Mouse (Mus musculus) T-helper 1 cell (primary cell): Measurements from ENCODE around the gene Car8.
"Not testable (repeated sequence)": the region's sequence is repeated elsewhere in the genome, so short reads cannot be mapped to it uniquely, and the experiment has no call there.

Experiments
- in situ Hi-C: fragments of 300-600 bp; cut with MboI, MseI; formaldehyde crosslinking; loops from one replicate; pipeline ENCODE4 v1.15.1; 2025; ENCODE audit warnings: high pct_unique_total_duplicates

Gene Car8

DNA sequence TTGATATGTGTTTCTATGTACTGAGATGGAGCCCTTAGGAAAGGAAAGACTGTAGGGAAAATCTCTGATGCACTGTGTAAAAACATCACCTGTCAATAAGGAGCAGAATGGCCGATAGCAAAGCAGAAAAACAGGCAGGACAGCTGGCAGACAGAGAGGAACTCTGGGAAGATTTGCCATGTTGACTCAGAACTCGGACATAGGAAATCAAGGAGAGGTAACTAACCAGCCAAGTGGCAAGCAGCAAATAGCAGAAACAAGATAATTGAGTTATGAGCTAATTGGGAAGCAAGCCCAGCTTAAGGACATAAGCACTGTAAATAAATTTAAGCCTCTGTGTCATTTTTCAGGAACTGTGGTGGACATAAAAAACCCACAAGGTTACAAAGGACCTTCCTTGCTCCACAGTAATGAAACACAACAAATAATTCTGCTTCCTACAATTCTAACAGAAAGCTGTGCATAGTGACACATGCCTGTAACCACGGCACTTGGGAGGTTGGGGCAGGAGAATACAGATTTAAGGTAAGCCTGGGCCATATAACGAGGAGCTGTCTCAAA is 33.7 kb downstream of the Car8 start:
- in situ Hi-C loops = loop anchor here (10.0 kb wide), 1 partner anchor 160 kb away; no protein-coding TSS in a partner anchor

- in situ Hi-C loops = loop anchor here (10.0 kb wide), 1 partner anchor 161 kb away; no protein-coding TSS in a partner anchor
Observed at GRCm38 (mm10) chr4:8203367-8203766, 35.5 kb downstream of the Car8 start.

DNA sequence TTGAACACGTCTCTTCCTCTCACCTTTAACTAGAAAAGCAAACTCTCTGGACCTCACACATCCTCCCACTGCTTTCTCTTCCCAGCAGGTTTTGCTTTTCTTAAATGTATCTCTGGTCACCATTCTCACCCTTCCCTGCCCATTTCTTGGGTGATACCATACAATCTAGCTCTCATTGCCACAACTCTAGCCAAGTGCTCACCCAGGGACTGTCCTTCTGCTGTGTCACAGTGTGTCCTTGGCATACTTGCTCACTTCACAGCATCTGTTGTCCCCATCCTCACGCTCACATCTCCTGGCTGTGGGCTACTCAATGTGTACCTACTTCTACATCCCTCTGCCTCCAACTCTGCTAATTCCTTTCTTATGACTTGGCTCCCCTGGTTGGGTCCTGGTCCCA is 37.2 kb downstream of the Car8 start:
- in situ Hi-C loops = loop anchor here (10.0 kb wide), 1 partner anchor 163 kb away; no protein-coding TSS in a partner anchor

DNA sequence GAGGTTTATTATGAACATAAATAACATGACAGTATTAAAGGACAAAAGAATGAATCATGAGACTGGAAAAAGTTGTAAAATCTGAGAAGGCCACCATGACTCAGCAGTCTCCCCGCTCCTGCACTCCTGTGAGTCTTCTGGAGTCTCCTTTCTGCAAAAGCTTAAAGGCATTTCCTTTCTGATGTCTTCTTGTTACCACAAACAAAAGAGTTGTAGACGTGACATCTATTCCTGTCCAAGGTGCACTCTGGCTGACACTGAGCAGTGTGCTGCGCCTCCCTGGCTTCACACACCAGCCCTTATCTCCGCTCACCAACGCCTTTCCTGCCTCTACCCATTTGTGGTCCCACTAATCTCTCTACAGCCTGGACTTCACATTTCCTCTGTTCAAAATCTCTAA is 38.8 kb downstream of the Car8 start:
- in situ Hi-C loops = loop anchor here (10.0 kb wide), 1 partner anchor 165 kb away; no protein-coding TSS in a partner anchor

GRCm38 (mm10) chr4:8198033-8198432 is 40.8 kb downstream of the Car8 start:
- in situ Hi-C loops = no loop called here

- in situ Hi-C loops = no loop called here
Observed at GRCm38 (mm10) chr4:8190441-8190840, 48.4 kb downstream of the Car8 start.

DNA sequence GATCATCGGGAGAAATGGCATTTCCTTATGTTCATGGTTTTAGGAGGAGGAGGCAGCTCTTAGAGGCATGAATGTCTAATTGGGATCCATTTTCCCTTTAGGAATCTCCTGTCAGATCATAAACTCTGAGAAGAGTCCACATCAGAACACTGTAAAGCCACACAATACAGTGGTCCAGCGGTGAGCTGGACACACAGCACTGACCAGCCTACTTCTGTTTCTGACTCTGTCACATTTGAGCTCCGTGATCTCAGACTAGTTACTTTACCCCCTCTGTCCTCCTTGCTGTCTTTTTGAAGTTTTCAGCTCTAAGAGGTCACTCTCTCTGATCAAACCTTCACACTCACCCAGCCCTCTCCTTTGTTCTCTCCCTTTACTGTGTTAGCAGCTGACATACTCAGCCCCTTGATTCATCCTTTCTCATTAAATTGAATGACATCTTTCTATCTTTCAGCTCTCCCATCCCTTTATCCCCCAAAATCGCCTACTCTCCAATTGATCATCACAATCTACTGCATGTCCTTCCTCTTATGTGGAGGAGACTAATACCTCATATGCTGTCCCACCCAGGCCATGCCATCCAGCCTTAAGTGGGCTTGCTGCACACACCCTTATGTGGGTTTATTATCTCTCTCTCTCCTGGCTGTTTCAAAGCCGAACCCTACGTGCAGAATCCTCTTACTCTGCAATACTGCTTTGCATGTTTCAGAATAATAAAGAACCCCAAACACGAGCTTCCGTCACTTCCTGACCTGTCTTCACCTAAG is 51.7 kb downstream of the Car8 start:
- in situ Hi-C loops = loop anchor here (10.0 kb wide), 1 partner anchor 168 kb away; no protein-coding TSS in a partner anchor

- in situ Hi-C loops = loop anchor here (10.0 kb wide), 1 partner anchor 174 kb away; no protein-coding TSS in a partner anchor
Observed at GRCm38 (mm10) chr4:8180576-8180975, 58.3 kb downstream of the Car8 start.

DNA sequence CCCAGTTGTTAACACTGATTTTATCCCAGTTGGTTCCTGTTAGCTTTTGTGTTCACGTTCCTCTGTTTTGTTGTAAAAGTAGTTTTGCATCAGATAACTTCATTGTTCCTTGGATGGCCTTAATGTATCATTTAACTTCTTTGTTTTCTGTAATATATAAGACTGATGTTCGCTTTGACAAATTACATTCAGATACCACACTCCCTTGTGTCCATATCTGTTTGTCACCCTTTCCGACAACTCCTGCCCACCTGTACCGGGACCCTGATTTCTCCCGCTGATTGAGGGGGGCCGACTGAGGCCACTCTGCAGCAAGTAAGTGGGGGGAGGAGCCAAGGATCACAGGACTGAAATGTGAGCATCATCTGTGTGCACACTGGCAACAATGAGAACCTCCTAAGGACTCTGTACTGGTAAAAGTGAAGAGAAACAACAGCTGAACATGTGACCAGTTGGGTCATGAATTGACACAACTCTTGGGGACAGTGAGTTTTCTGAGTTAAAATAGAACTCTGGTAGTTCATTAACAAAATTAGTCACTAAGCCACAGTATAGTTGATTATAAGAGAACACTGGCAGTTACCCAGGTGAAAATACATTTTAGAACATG is 84.1 kb downstream of the Car8 start:
- in situ Hi-C loops = no loop called here

- in situ Hi-C loops = not testable (repeated sequence)
Observed at GRCm38 (mm10) chr4:8153926-8154325, 84.9 kb downstream of the Car8 start.

- in situ Hi-C loops = no loop called here
Observed at GRCm38 (mm10) chr4:8137403-8137802, 101.4 kb downstream of the Car8 start.

- in situ Hi-C loops = no loop called here
Observed at GRCm38 (mm10) chr4:8132024-8132423, 106.8 kb downstream of the Car8 start.

DNA sequence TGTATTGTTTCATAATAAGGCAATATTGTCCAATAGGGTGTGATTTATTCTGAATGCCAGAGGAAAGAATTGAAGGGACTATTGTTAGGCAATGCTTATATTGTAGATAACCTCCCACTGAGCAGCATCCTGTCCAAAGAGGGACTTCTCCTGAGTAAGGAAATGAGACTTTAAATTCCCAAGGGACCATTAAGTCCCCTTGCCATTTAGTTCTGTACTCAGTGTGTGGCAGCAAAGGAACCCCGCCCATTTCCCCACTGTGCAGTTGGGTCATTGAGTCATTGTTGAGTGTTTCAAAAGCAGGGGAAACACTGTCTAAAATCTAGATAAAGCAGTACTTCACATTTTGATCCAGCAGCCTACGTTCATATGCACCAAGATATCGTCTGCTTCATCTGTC is 125.3 kb downstream of the Car8 start:
- in situ Hi-C loops = no loop called here

DNA sequence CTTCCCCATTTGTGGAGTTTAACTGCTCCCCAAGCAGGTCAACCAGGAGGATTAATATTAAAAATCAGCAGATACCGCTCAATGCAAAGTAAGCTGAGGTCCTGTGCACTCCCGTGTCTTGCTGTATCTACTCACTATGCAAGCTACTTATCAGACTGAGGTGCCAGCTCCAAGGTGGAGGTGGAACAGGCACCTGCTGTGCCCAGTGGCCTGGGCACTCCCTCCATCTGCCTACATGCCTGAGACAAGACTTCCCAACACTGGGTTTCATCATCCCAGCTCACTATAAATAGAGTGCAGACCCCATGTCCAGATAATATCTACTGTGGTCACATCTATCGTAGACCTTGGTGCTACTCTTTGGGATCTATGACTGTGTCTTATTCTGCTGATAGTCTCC is 127.0 kb downstream of the Car8 start:
- in situ Hi-C loops = no loop called here

- in situ Hi-C loops = loop anchor here (10.0 kb wide), 1 partner anchor 255 kb away; no protein-coding TSS in a partner anchor
Observed at GRCm38 (mm10) chr4:8109906-8110567, 128.8 kb downstream of the Car8 start.

- in situ Hi-C loops = loop anchor here (10.0 kb wide), 1 partner anchor 263 kb away; no protein-coding TSS in a partner anchor
Observed at GRCm38 (mm10) chr4:8101466-8101865, 137.4 kb downstream of the Car8 start.

DNA sequence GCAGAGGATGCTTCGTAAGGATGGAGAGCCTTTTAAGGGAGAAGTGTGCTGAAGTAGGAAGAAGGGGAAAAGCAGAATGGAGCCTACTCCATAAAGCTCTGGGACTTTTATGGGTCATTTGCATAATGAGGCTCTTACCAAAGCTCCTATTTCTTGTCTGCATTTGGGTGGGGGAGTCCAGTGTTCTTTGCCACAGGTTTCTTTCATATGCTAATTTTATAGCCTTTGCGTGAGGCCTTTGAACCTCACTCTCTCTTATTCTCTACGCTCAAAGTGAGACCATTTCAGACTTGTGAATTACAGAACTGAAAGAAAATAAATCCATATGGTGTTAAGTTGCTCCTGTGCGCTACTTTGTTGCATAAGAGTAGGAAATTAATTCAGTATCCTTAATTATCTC is 140.8 kb downstream of the Car8 start:
- in situ Hi-C loops = no loop called here

DNA sequence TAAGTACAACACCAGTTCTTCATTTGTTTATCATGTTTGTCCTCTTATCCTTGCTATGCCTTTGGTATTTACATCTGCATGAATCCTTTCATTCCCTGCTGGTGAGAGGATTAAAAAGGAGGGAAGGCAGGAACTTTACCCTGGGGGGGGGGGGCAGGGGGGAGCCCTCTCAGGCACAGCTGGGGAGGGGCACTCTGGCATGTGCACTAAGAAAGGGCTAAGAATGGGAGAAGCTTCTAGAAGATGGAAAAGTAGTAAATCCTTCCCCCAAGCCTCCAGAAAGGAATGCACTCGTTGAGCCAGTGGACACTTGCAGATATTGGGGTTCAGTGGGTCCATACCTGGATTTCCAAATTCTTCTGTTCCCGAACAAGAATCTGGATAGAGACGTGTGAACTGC is 141.2 kb downstream of the Car8 start:
- in situ Hi-C loops = no loop called here

- in situ Hi-C loops = not testable (repeated sequence)
Observed at GRCm38 (mm10) chr4:8093566-8093965, 145.3 kb downstream of the Car8 start.
